Mouse (Mus musculus) heart, postnatal 0 days (tissue): ENCODE data around the gene BC049352. TPM values are rescaled to one million over a fixed set of nuclear protein-coding genes. Genes with fewer than 3 reads are reported as not detected.

ENCODE experiments used
- ATAC-seq: fragments of 200-750 bp; cut with Nextera tagmentation; 2 replicates; pipeline ENCODE4 v1.8.0; 2017; ENCODE audit warnings: low read depth, moderate number of reproducible peaks, moderate library complexity; ENCODE audit not compliant: insufficient read depth
- DNase-seq: peaks from one replicate; pipeline ENCODE4 v3.0.0-alpha.2; 2016; ENCODE audit warnings: low spot score
- H3K27ac ChIP-seq: fragments of 300-500 bp; sonication (generic); 2 replicates; pipeline ENCODE4 v1.5.1; 2014; ENCODE audit warnings: low read depth, mild to moderate bottlenecking
- H3K27me3 ChIP-seq: fragments of 300-500 bp; sonication (generic); 2 replicates; pipeline ENCODE4 v1.6.1; 2014; ENCODE audit warnings: low read length, mixed read lengths; ENCODE audit not compliant: control insufficient read depth, insufficient read depth
- H3K36me3 ChIP-seq: fragments of 300-500 bp; sonication (generic); replicated peaks from 2 replicates; pipeline ENCODE4 v1.6.1; 2014; ENCODE audit warnings: low read length, mixed read lengths; ENCODE audit not compliant: control insufficient read depth, insufficient read depth
- H3K4me1 ChIP-seq: fragments of 300-500 bp; sonication (generic); 2 replicates; pipeline ENCODE4 v1.6.1; 2014; ENCODE audit warnings: antibody characterized with exemption; ENCODE audit not compliant: control insufficient read depth, insufficient read depth
- H3K4me2 ChIP-seq: fragments of 300-500 bp; sonication (generic); 2 replicates; pipeline ENCODE4 v1.6.1; 2014; ENCODE audit warnings: low read depth, mild to moderate bottlenecking, low read length, moderate library complexity
- H3K4me3 ChIP-seq: fragments of 300-500 bp; sonication (generic); 2 replicates; pipeline ENCODE4 v1.5.1; 2014; ENCODE audit warnings: low read depth, low read length
- H3K9ac ChIP-seq: fragments of 300-500 bp; sonication (generic); replicated peaks from 2 replicates; pipeline ENCODE4 v1.6.1; 2014; ENCODE audit warnings: low read depth, low read length, mixed read lengths
- H3K9me3 ChIP-seq: fragments of 300-500 bp; sonication (generic); replicated peaks from 2 replicates; pipeline ENCODE4 v1.6.1; 2016; ENCODE audit warnings: low read length; ENCODE audit not compliant: control insufficient read depth
- CTCF ChIP-seq: IDR thresholded peaks from 2 replicates; pipeline ENCODE4 v1.5.1; 2016; ENCODE audit warnings: antibody characterized with exemption, control low read depth, low read depth
- EP300 ChIP-seq: IDR thresholded peaks from 2 replicates; pipeline ENCODE4 v1.6.1; 2016; ENCODE audit warnings: antibody characterized with exemption, low read depth
- WGBS: fragments of 180-500 bp; shearing (Covaris S2); extraction: QIAGEN DNeasy Blood & Tissue Kit; methylation state at CpG from one replicate; pipeline ENCODE4 v1.1.7; 2014; 5-methylcytosine and 5-hydroxymethylcytosine counted together
- polyA plus RNA-seq: library from polyadenylated mRNA; unstranded; fragments of >200 nt; fragmentation: Nextera tagmentation; extraction: Ambion mirVana; gene quantifications from 2 replicates; pipeline ENCODE4 v1.2.1, GENCODE M21; 2015
- total RNA-seq: library from RNA; depleted of rRNA; stranded (reverse); fragments of >200 nt; gene quantifications from 2 replicates; pipeline ENCODE4 v1.2.3, GENCODE M21; 2014; ENCODE audit warnings: low replicate concordance

BC049352 gene
- total and polyA plus RNA-seq, 2 experiments from 2014 or later, result not detected

- Histone ChIP-seq H3K9me3 (no peaks in the 10 kb centered on the region), H3K27ac (no peak overlapping the region), H3K27me3 (peaks cover 93% of the 10 kb centered on the region), H3K4me2 (peak overlapping the region; percentile 72), H3K4me1 (peaks cover 18% of the 10 kb centered on the region; the same call in 1 of the 2 replicates), H3K4me3 (peak overlapping the region; percentile 51), H3K9ac (no peak overlapping the region), H3K36me3 (no peaks in the 10 kb centered on the region)
- TF ChIP-seq EP300, result no peak
- no peak for TF ChIP-seq CTCF
- no peak for DNase-seq
- WGBS, result 8% methylated on average over 7 of the region's 7 CpGs
- no peak for ATAC-seq
Observed at GRCm38 (mm10) chr9:45139082-45139481, 42.7 kb upstream of the BC049352 start.

- DNase-seq (no peak), ATAC-seq (no peak)
- Histone ChIP-seq H3K4me1 (peaks cover 18% of the 10 kb centered on the region; the same call in 1 of the 2 replicates), H3K27me3 (peaks cover 95% of the 10 kb centered on the region), H3K9me3 (no peaks in the 10 kb centered on the region), H3K4me3 (no peak overlapping the region), H3K4me2 (no peak overlapping the region), H3K27ac (no peak overlapping the region), H3K36me3 (no peaks in the 10 kb centered on the region), H3K9ac (no peak overlapping the region)
- WGBS, result 73% methylated on average over 7 of the region's 7 CpGs
- no peak for TF ChIP-seq EP300
- no peak for TF ChIP-seq CTCF
Observed at GRCm38 (mm10) chr9:45140945-45141344, 40.9 kb upstream of the BC049352 start.

- H3K27ac ChIP-seq, result no peak overlapping the region
- no peak for ATAC-seq
- H3K36me3 ChIP-seq, result no peaks in the 10 kb centered on the region
- DNase-seq, result no peak
- no peaks in the 10 kb centered on the region for H3K9me3 ChIP-seq
- H3K4me1 ChIP-seq, result peaks cover 5% of the 10 kb centered on the region; the same call in 1 of the 2 replicates
- TF ChIP-seq EP300 (no peak), CTCF (no peak)
- no peak overlapping the region for H3K9ac ChIP-seq
- H3K4me2 ChIP-seq, result no peak overlapping the region
- peaks cover 96% of the 10 kb centered on the region for H3K27me3 ChIP-seq
- H3K4me3 ChIP-seq, result no peak overlapping the region
- WGBS, result 48% methylated on average over 3 of the region's 3 CpGs
Observed at GRCm38 (mm10) chr9:45142686-45143085, 39.1 kb upstream of the BC049352 start.

- Histone ChIP-seq H3K4me2 (peak overlapping the region; percentile 55), H3K4me1 (no peaks in the 10 kb centered on the region), H3K36me3 (no peaks in the 10 kb centered on the region), H3K27me3 (peaks cover 89% of the 10 kb centered on the region), H3K9me3 (no peaks in the 10 kb centered on the region), H3K4me3 (peak overlapping the region; percentile 34), H3K9ac (no peak overlapping the region), H3K27ac (no peak overlapping the region)
- no peak for TF ChIP-seq EP300
- TF ChIP-seq CTCF, result no peak
- 4% methylated on average over 27 of the region's 27 CpGs for WGBS
- ATAC-seq, result no peak
- no peak for DNase-seq
Observed at GRCm38 (mm10) chr9:45145533-45146266, 36.1 kb upstream of the BC049352 start.

GRCm38 (mm10) chr9:45146267-45146597 lies 35.6 kb upstream of the BC049352 start:
- H3K4me3 ChIP-seq, result peak overlapping the region; percentile 34
- WGBS, result 3% methylated on average over 5 of the region's 5 CpGs
- DNase-seq (peak; percentile 39), ATAC-seq (no peak)
- no peak overlapping the region for H3K27ac ChIP-seq
- TF ChIP-seq CTCF, result peak; percentile 81
- TF ChIP-seq EP300, result no peak
- peak overlapping the region; percentile 55 for H3K4me2 ChIP-seq
- peaks cover 86% of the 10 kb centered on the region for H3K27me3 ChIP-seq
- no peak overlapping the region for H3K9ac ChIP-seq
- H3K9me3 ChIP-seq, result no peaks in the 10 kb centered on the region
- no peaks in the 10 kb centered on the region for H3K4me1 ChIP-seq
- H3K36me3 ChIP-seq, result no peaks in the 10 kb centered on the region

GRCm38 (mm10) chr9:45150933-45151332 lies 30.9 kb upstream of the BC049352 start:
- Histone ChIP-seq H3K4me3 (no peak overlapping the region), H3K27me3 (peaks cover 47% of the 10 kb centered on the region), H3K4me1 (no peaks in the 10 kb centered on the region), H3K27ac (no peak overlapping the region), H3K4me2 (no peak overlapping the region), H3K9me3 (no peaks in the 10 kb centered on the region), H3K36me3 (no peaks in the 10 kb centered on the region), H3K9ac (no peak overlapping the region)
- no peak for ATAC-seq
- WGBS, result 67% methylated on average over 1 of the region's 1 CpGs
- no peak for DNase-seq
- no peak for TF ChIP-seq CTCF
- no peak for TF ChIP-seq EP300
